ENCODE assay signal across 14 mouse cellular contexts in genomic region chr4:123971059-123971458, GRCm38 (mm10). TPM values are rescaled to one million over a fixed set of nuclear protein-coding genes. Genes with fewer than 3 reads are reported as not detected.
DNase-seq lines count a peak whose midpoint lies in the region; ATAC-seq and TF ChIP-seq lines count a peak whose summit lies in the region.
"Had no signal": no experiment of that assay in that cellular context is flagged by ENCODE, and none has a peak within 500 bp of the region (broad histone marks: within the 10 kb centered on the region; RNA-seq: fewer than 3 reads in every experiment).

No protein-coding gene starts in this region.

- no peaks in the 10 kb centered on the region for H3K79me2 ChIP-seq in MEL (ENCODE audit: control insufficient read depth, insufficient read depth, low read length, poor library complexity)

- H3K36me3 ChIP-seq in forebrain, postnatal 0 days (ENCODE audit: insufficient read depth) = no peaks in the 10 kb centered on the region
- H3K36me3 ChIP-seq in forebrain, embryonic 15.5 days = no peaks in the 10 kb centered on the region
- no peaks in the 10 kb centered on the region for H3K36me3 ChIP-seq in MEL (ENCODE audit: control insufficient read depth in 1 of 2, insufficient read depth in 2 of 2, low read length in 2 of 2)
- no peaks in the 10 kb centered on the region for H3K36me3 ChIP-seq in liver, embryonic 14.5 days (replicated peaks; ENCODE audit: control insufficient read depth, insufficient read depth, low read depth)
- H3K36me3 ChIP-seq: hindbrain, embryonic 15.5 days; liver, embryonic 15.5 days; stomach, embryonic 15.5 days had no signal

- no peak overlapping the region for H3K9ac ChIP-seq in forebrain, postnatal 0 days
- no peak overlapping the region for H3K9ac ChIP-seq in forebrain, embryonic 15.5 days (replicated peaks)
- no peak overlapping the region for H3K9ac ChIP-seq in MEL (ENCODE audit: control insufficient read depth, low read depth, low read length, poor library complexity, severe bottlenecking)
- no peak overlapping the region for H3K9ac ChIP-seq in liver, embryonic 14.5 days (replicated peaks)
- H3K9ac ChIP-seq: hindbrain, embryonic 15.5 days; liver, embryonic 15.5 days; stomach, embryonic 15.5 days had no signal

- H3K4me3 ChIP-seq in forebrain, postnatal 0 days (ENCODE audit: low read depth, low read length) = no peak overlapping the region
- H3K4me3 ChIP-seq in forebrain, embryonic 15.5 days = no peak overlapping the region
- H3K4me3 ChIP-seq in lung, adult 2 months (replicated peaks; ENCODE audit: extremely low read depth, low read depth, low read length) = no peak overlapping the region
- H3K4me3 ChIP-seq in MEL (ENCODE audit: control insufficient read depth in 1 of 2, insufficient read depth in 1 of 2, low read depth in 2 of 2, low read length in 2 of 2) = no peak overlapping the region
- H3K4me3 ChIP-seq in liver, embryonic 14.5 days (ENCODE audit: insufficient read depth in 1 of 2, low read depth in 2 of 2, low read length in 2 of 2) = no peak overlapping the region
- H3K4me3 ChIP-seq: hindbrain, embryonic 15.5 days; liver, embryonic 15.5 days; stomach, embryonic 15.5 days had no signal

- TF ChIP-seq CTCF in forebrain, postnatal 0 days (IDR thresholded peaks at IDR 0.05; ENCODE audit: low read depth) = peak; percentile 63
- TF ChIP-seq CTCF in lung, adult 2 months (IDR thresholded peaks at IDR 0.05; ENCODE audit: insufficient read depth, low read length) = 0 out of 2 replicates have a peak, but pooled peaks have one; percentile 23
- peak; percentile 51 to 64 (median 52) for TF ChIP-seq CTCF in MEL (IDR thresholded peaks at IDR 0.05 in 2 of 3, conservative IDR thresholded peaks at IDR 0.05 in 1 of 3; ENCODE audit: control insufficient read depth in 1 of 3, insufficient read depth in 1 of 3, low read depth in 2 of 3, low read length in 3 of 3, poor library complexity in 1 of 3, severe bottlenecking in 1 of 3)
- TF ChIP-seq CTCF in liver, embryonic 14.5 days (IDR thresholded peaks at IDR 0.05; ENCODE audit: low read depth) = peak; percentile 66

- no peaks in the 10 kb centered on the region for H3K4me1 ChIP-seq in forebrain, postnatal 0 days (ENCODE audit: insufficient read depth)
- peaks cover 9% of the 10 kb centered on the region for H3K4me1 ChIP-seq in forebrain, embryonic 15.5 days
- H3K4me1 ChIP-seq in lung, adult 2 months (ENCODE audit: control insufficient read depth, insufficient read depth, low read length) = no peaks in the 10 kb centered on the region
- no peaks in the 10 kb centered on the region for H3K4me1 ChIP-seq in MEL (ENCODE audit: control insufficient read depth in 1 of 2, insufficient read depth in 2 of 2, low read length in 2 of 2)
- H3K4me1 ChIP-seq in liver, embryonic 14.5 days (replicated peaks; ENCODE audit: control insufficient read depth in 2 of 2, insufficient read depth in 2 of 2, low read length in 1 of 2) = peaks cover 0 to 4% of the 10 kb centered on the region in 2 experiments; a peak in 2 of 4 replicates
- H3K4me1 ChIP-seq: stomach, embryonic 15.5 days had no signal

- TF ChIP-seq EP300 in MEL (IDR thresholded peaks at IDR 0.05; ENCODE audit: low read depth in 1 of 2, low read length in 2 of 2) = no peak
- TF ChIP-seq EP300 in liver, embryonic 14.5 days (IDR thresholded peaks at IDR 0.05; ENCODE audit: low read depth) = no peak

- no peak for ATAC-seq in forebrain, postnatal 0 days
- ATAC-seq in forebrain, embryonic 15.5 days (replicated peaks) = no peak
- ATAC-seq in liver, embryonic 14.5 days (ENCODE audit: insufficient read depth) = no peak
- ATAC-seq: midbrain, embryonic 16.5 days had no signal

- H3K27ac ChIP-seq in forebrain, postnatal 0 days (ENCODE audit: low read depth, low read length) = no peak overlapping the region
- no peak overlapping the region for H3K27ac ChIP-seq in forebrain, embryonic 15.5 days (replicated peaks)
- H3K27ac ChIP-seq in MEL (ENCODE audit: control insufficient read depth, low read depth, low read length) = no peak overlapping the region
- no peak overlapping the region for H3K27ac ChIP-seq in liver, embryonic 14.5 days
- H3K27ac ChIP-seq: hindbrain, embryonic 15.5 days; liver, embryonic 15.5 days; stomach, embryonic 15.5 days had no signal

- 78% methylated on average over 4 of the region's 4 CpGs for WGBS in forebrain, postnatal 0 days
- 74% methylated on average over 4 of the region's 4 CpGs for WGBS in forebrain, embryonic 15.5 days
- whole genome bisulfite sequencing in lung, adult 2 months = 74% methylated on average over 4 of the region's 4 CpGs
- 54% methylated on average over 4 of the region's 4 CpGs for WGBS in liver, embryonic 14.5 days (ENCODE audit: insufficient replicate concordance)

- TF ChIP-seq POLR2A in lung, adult 2 months (IDR thresholded peaks at IDR 0.05; ENCODE audit: borderline replicate concordance, extremely low read depth, low read depth, low read length) = no peak
- TF ChIP-seq POLR2A in MEL (IDR thresholded peaks at IDR 0.05; ENCODE audit: control insufficient read depth in 1 of 2, insufficient read depth in 1 of 2, low read depth in 1 of 2, low read length in 2 of 2, poor library complexity in 1 of 2) = no peak

- H3K27me3 ChIP-seq in forebrain, postnatal 0 days (ENCODE audit: insufficient read depth, low read length) = no peaks in the 10 kb centered on the region
- H3K27me3 ChIP-seq in forebrain, embryonic 15.5 days = no peaks in the 10 kb centered on the region
- no peaks in the 10 kb centered on the region for H3K27me3 ChIP-seq in MEL (ENCODE audit: control insufficient read depth in 1 of 2, insufficient read depth in 2 of 2, low read length in 2 of 2)
- no peaks in the 10 kb centered on the region for H3K27me3 ChIP-seq in liver, embryonic 14.5 days (ENCODE audit: control insufficient read depth, insufficient read depth, low read length)

- no peaks in the 10 kb centered on the region for H3K9me3 ChIP-seq in forebrain, postnatal 0 days (ENCODE audit: low read length)
- no peaks in the 10 kb centered on the region for H3K9me3 ChIP-seq in forebrain, embryonic 15.5 days
- no peaks in the 10 kb centered on the region for H3K9me3 ChIP-seq in MEL (replicated peaks; ENCODE audit: insufficient read depth, low read length)
- H3K9me3 ChIP-seq in liver, embryonic 14.5 days (ENCODE audit: control insufficient read depth, low read length) = no peaks in the 10 kb centered on the region
- H3K9me3 ChIP-seq: hindbrain, embryonic 15.5 days; liver, embryonic 15.5 days; stomach, embryonic 15.5 days had no signal

- peak; percentile 45 for TF ChIP-seq RAD21 in MEL (IDR thresholded peaks at IDR 0.05; ENCODE audit: low read depth, low read length)

- no peak overlapping the region for H3K4me2 ChIP-seq in forebrain, postnatal 0 days (ENCODE audit: low read depth)
- no peak overlapping the region for H3K4me2 ChIP-seq in forebrain, embryonic 15.5 days (replicated peaks)
- no peak overlapping the region for H3K4me2 ChIP-seq in liver, embryonic 14.5 days (ENCODE audit: low read depth)
- H3K4me2 ChIP-seq: hindbrain, embryonic 15.5 days; liver, embryonic 15.5 days; stomach, embryonic 15.5 days had no signal

- no peak for DNase-seq in forebrain, postnatal 0 days
- no peak for DNase-seq in lung, adult 2 months
- DNase-seq in lung, postnatal 25 days (ENCODE audit: low spot score) = no peak
- DNase-seq in MEL (ENCODE audit: low read depth, low spot score) = peak; percentile 22
- no peak for DNase-seq in liver, embryonic 14.5 days (ENCODE audit: low read depth in 3 of 3, low spot score in 3 of 3)
- DNase-seq in urinary bladder, adult 18-20 months (ENCODE audit: low spot score in 2 of 2) = no peak
- no peak for DNase-seq in gastrocnemius, adult 18-20 months (ENCODE audit: low spot score)

TF ChIP-seq in MEL, 35 proteins besides CTCF, POLR2A, EP300 and RAD21:
- TF ChIP-seq TBP (IDR thresholded peaks at IDR 0.05; ENCODE audit: low read depth, low read length) (no peak), MEF2A (IDR thresholded peaks at IDR 0.05; ENCODE audit: extremely low read depth, insufficient replicate concordance, low read depth, low read length, poor library complexity, severe bottlenecking) (no peak), MAFK (IDR thresholded peaks at IDR 0.05; ENCODE audit: borderline replicate concordance, low read depth, low read length) (no peak), MYC (IDR thresholded peaks at IDR 0.05; ENCODE audit: low read depth, low read length) (no peak), SMC3 (IDR thresholded peaks at IDR 0.05; ENCODE audit: low read depth, low read length) (peak; percentile 48; the same call in 1 of the 2 replicates), NELFE (IDR thresholded peaks at IDR 0.05; ENCODE audit: low read depth, low read length) (no peak), TAL1 (IDR thresholded peaks at IDR 0.05; ENCODE audit: low read length) (no peak)

RNA-seq across cellular contexts. Expression of gene 4930535I16Rik, which starts 53.2 kb away (rescaled TPM):
- total RNA-seq in forebrain, postnatal 0 days (2014; rRNA removed) = not detected in 2 replicates
- polyA plus RNA-seq in forebrain, postnatal 0 days (2015; fragmentation: Nextera tagmentation; extraction: Ambion mirVana) = not detected in 2 replicates
- not detected in 2 replicates for polyA plus RNA-seq in forebrain, embryonic 15.5 days (2015; fragmentation: Nextera tagmentation; extraction: Ambion mirVana)
- not detected in 2 replicates for polyA plus RNA-seq in lung, adult 2 months (2012; rRNA removed)
- 1.3 and 2.1 TPM in 2 replicates for total RNA-seq in MEL (2012; rRNA removed)
- not detected for polyA plus RNA-seq in MEL (2012; ENCODE audit: insufficient read depth in 1 of 2, insufficient read length in 2 of 2, low read depth in 1 of 2, low replicate concordance in 2 of 2, missing spikeins in 1 of 2)
- not detected in 2 replicates for polyA plus RNA-seq in liver, embryonic 14.5 days (2012; rRNA removed)
- polyA plus RNA-seq in liver, embryonic 14.5 days (2014; fragmentation: Nextera tagmentation; extraction: Ambion mirVana) = not detected in 2 replicates
- total RNA-seq in gastrocnemius, adult 18-20 months (2021) = not detected
- total RNA-seq: gastrocnemius, postnatal 4 days; layer of hippocampus, postnatal 10 days had no signal
- polyA plus RNA-seq: hindbrain, embryonic 15.5 days; liver, embryonic 15.5 days; midbrain, embryonic 16.5 days; stomach, embryonic 15.5 days had no signal

RNA-seq across cellular contexts. Expression of gene Rragc, which starts 53.8 kb away (rescaled TPM):
- 41.8 and 51.9 TPM in 2 replicates for total RNA-seq in forebrain, postnatal 0 days (2014; rRNA removed)
- polyA plus RNA-seq in forebrain, postnatal 0 days (2015; fragmentation: Nextera tagmentation; extraction: Ambion mirVana) = 32.8 and 42.6 TPM in 2 replicates
- polyA plus RNA-seq in forebrain, embryonic 15.5 days (2015; fragmentation: Nextera tagmentation; extraction: Ambion mirVana) = 46.4 and 54.8 TPM in 2 replicates
- 39.9 and 49.6 TPM in 2 replicates for polyA plus RNA-seq in lung, adult 2 months (2012; rRNA removed)
- 19.5 and 21.0 TPM in 2 replicates for total RNA-seq in MEL (2012; rRNA removed)
- 10 to 100 TPM in 1 of 2 experiments, not detected in 1; 36.6 TPM for polyA plus RNA-seq in MEL (2012; ENCODE audit: insufficient read depth in 1 of 2, insufficient read length in 2 of 2, low read depth in 1 of 2, low replicate concordance in 2 of 2, missing spikeins in 1 of 2)
- polyA plus RNA-seq in liver, embryonic 14.5 days (2012; rRNA removed) = 12.8 and 17.4 TPM in 2 replicates
- polyA plus RNA-seq in liver, embryonic 14.5 days (2014; fragmentation: Nextera tagmentation; extraction: Ambion mirVana) = 18.4 and 19.8 TPM in 2 replicates
- total RNA-seq in gastrocnemius, adult 18-20 months (2021) = 10 to 100 TPM; 18.7 to 23.1 TPM
